Mouse (Mus musculus) MEL (cell line): ENCODE measurements around the gene Chd8.
A peak's percentile ranks its signal among the peaks of the same experiment; 100 is the strongest.

Experiments
- CTCF ChIP-seq, 3 experiments: IDR thresholded peaks in 2 of 3; conservative IDR thresholded peaks in 1 of 3; 2 replicates each; pipeline ENCODE4 v1.5.1; 2011 to 2012; ENCODE audit warnings: low read length in 3 of 3, low read depth in 2 of 3, mild to moderate bottlenecking in 2 of 3, improper control_type of control experiment in 1 of 3, inconsistent platforms in 1 of 3, mixed read lengths in 1 of 3, moderate library complexity in 1 of 3; ENCODE audit not compliant: control insufficient read depth in 1 of 3, insufficient read depth in 1 of 3, poor library complexity in 1 of 3, severe bottlenecking in 1 of 3
- EP300 ChIP-seq, 2 experiments: IDR thresholded peaks; 2 replicates each; pipeline ENCODE4 v1.6.1; 2011; ENCODE audit warnings: improper control_type of control experiment in 2 of 2, low read length in 2 of 2, low read depth in 1 of 2, mild to moderate bottlenecking in 1 of 2
- JUND ChIP-seq: IDR thresholded peaks from 2 replicates; pipeline ENCODE4 v1.6.1; 2011; ENCODE audit warnings: low read depth, mild to moderate bottlenecking, improper control_type of control experiment, low read length
- MYB ChIP-seq: IDR thresholded peaks from 2 replicates; pipeline ENCODE4 v1.6.1; 2011; ENCODE audit warnings: mild to moderate bottlenecking, low read depth, low read length, improper control_type of control experiment
- TAL1 ChIP-seq: IDR thresholded peaks from 2 replicates; pipeline ENCODE4 v1.6.1; 2012; ENCODE audit warnings: mild to moderate bottlenecking, inconsistent platforms, low read length, moderate library complexity, mixed read lengths
- ZMIZ1 ChIP-seq: IDR thresholded peaks from 2 replicates; pipeline ENCODE4 v1.6.1; 2012; ENCODE audit warnings: low read depth, mild to moderate bottlenecking, inconsistent platforms, low read length, improper control_type of control experiment, moderate library complexity

- TF ChIP-seq CTCF (IDR thresholded peaks at IDR 0.05 in 2 of 3, conservative IDR thresholded peaks at IDR 0.05 in 1 of 3; ENCODE audit: control insufficient read depth in 1 of 3, insufficient read depth in 1 of 3, low read depth in 2 of 3, low read length in 3 of 3, poor library complexity in 1 of 3, severe bottlenecking in 1 of 3) (no peak), TAL1 (peak; percentile 27; the same call in 1 of the 2 replicates), ZMIZ1 (0 out of 2 replicates have a peak, but pooled peaks have one; percentile 33), EP300 (IDR thresholded peaks at IDR 0.05; ENCODE audit: low read depth in 1 of 2, low read length in 2 of 2) (peak; percentile 92 to 95), MYB (no peak), JUND (no peak)
These were observed 48.5 kb upstream of the Chd8 start for GRCm38 (mm10) chr14:52306100-52306499.
